Mouse (Mus musculus) intestine, postnatal 0 days (tissue): Measurements from ENCODE around the gene Timm17b. TPM values are rescaled to one million over a fixed set of nuclear protein-coding genes. Genes with fewer than 3 reads are reported as not detected.

Experiments used
- ATAC-seq: fragments of 200-750 bp; cut with Nextera tagmentation; 2 replicates; pipeline ENCODE4 v1.8.0; 2017; ENCODE audit warnings: mild to moderate bottlenecking, moderate TSS enrichment, moderate library complexity
- H3K27ac ChIP-seq: fragments of 300-500 bp; sonication (generic); 2 replicates; pipeline ENCODE4 v1.5.1; 2014; ENCODE audit warnings: mild to moderate bottlenecking, low read depth, low read length, moderate library complexity
- H3K27me3 ChIP-seq: fragments of 300-500 bp; sonication (generic); replicated peaks from 2 replicates; pipeline ENCODE4 v1.6.1; 2014; ENCODE audit warnings: low read length, mixed read lengths; ENCODE audit not compliant: control insufficient read depth, insufficient read depth
- H3K36me3 ChIP-seq: fragments of 300-500 bp; sonication (generic); 2 replicates; pipeline ENCODE4 v1.6.1; 2014; ENCODE audit warnings: mild to moderate bottlenecking, moderate library complexity; ENCODE audit not compliant: control insufficient read depth, insufficient read depth
- H3K4me1 ChIP-seq: fragments of 300-500 bp; sonication (generic); replicated peaks from 2 replicates; pipeline ENCODE4 v1.6.1; 2014; ENCODE audit warnings: antibody characterized with exemption, low read length, mixed read lengths; ENCODE audit not compliant: control insufficient read depth, insufficient read depth
- H3K4me2 ChIP-seq: fragments of 300-500 bp; sonication (generic); replicated peaks from 2 replicates; pipeline ENCODE4 v1.6.1; 2014; ENCODE audit warnings: low read depth, mild to moderate bottlenecking, moderate library complexity
- H3K4me3 ChIP-seq: fragments of 300-500 bp; sonication (generic); 2 replicates; pipeline ENCODE4 v1.5.1; 2014; ENCODE audit warnings: low read depth, low read length
- H3K9ac ChIP-seq: fragments of 300-500 bp; sonication (generic); 2 replicates; pipeline ENCODE4 v1.6.1; 2014; ENCODE audit warnings: mild to moderate bottlenecking, low read depth, low read length
- H3K9me3 ChIP-seq: fragments of 300-500 bp; sonication (generic); 2 replicates; pipeline ENCODE4 v1.6.1; 2016; ENCODE audit warnings: mixed run types; ENCODE audit not compliant: control insufficient read depth
- CTCF ChIP-seq: sonication (generic); IDR thresholded peaks from 2 replicates; pipeline ENCODE4 v1.5.1; 2016; ENCODE audit warnings: low read depth, mild to moderate bottlenecking, control low read depth, antibody characterized with exemption, moderate library complexity
- WGBS: fragments of 180-500 bp; shearing (Covaris S2); extraction: QIAGEN DNeasy Blood & Tissue Kit; methylation state at CpG from one replicate; pipeline ENCODE4 v1.1.7; 2014; 5-methylcytosine and 5-hydroxymethylcytosine counted together
- polyA plus RNA-seq: library from polyadenylated mRNA; unstranded; fragments of >200 nt; fragmentation: Nextera tagmentation; extraction: Ambion mirVana; gene quantifications from 2 replicates; pipeline ENCODE4 v1.2.1, GENCODE M21; 2015

Gene Timm17b
- polyA plus RNA-seq, 1 experiment from 2014 or later = 109 TPM

DNA sequence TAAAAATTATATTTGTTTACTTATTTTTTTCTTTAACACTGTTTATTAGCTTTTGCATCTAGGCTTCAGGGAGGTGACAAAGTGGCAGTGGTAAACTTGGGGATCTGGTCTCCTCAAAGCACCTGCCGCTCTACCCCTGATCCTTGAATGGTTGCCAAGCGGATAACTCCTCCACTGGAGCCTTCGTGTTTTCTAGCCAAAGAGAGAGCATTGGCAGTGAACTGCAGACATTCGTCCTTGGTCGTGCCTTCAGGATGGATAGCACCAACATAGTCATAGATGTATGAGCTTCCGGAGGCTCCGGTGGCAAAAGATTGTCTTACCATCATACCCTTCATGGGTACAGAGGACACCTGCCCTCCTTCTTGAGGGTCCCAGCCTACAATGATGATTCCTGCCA lies 50.9 kb downstream of the Timm17b start:
- H3K9ac ChIP-seq = no peak overlapping the region
- H3K27me3 ChIP-seq = no peaks in the 10 kb centered on the region
- TF ChIP-seq CTCF = no peak
- no peak for ATAC-seq
- no peak overlapping the region for H3K27ac ChIP-seq
- 86% methylated on average over 7 of the region's 7 CpGs for WGBS
- H3K4me1 ChIP-seq = no peaks in the 10 kb centered on the region
- no peak overlapping the region for H3K4me3 ChIP-seq
- no peak overlapping the region for H3K4me2 ChIP-seq
- no peaks in the 10 kb centered on the region for H3K36me3 ChIP-seq
- no peaks in the 10 kb centered on the region for H3K9me3 ChIP-seq

Other genes starting within 250 kb of the Timm17b start
- 3.4 and 4.3 TPM in 2 replicates for gene Prickle3, start 242.1 kb upstream of the Timm17b start, polyA plus RNA-seq
- gene Plp2, start 228.0 kb upstream of the Timm17b start, polyA plus RNA-seq = 113 and 124 TPM in 2 replicates
- 1.4 and 1.6 TPM in 2 replicates for gene Magix, start 218.1 kb upstream of the Timm17b start, polyA plus RNA-seq
- gene Gpkow, start 202.2 kb upstream of the Timm17b start, polyA plus RNA-seq = 13.8 and 14.6 TPM in 2 replicates
- 19.3 and 19.5 TPM in 2 replicates for gene Wdr45, start 185.0 kb upstream of the Timm17b start, polyA plus RNA-seq
- not detected in 2 replicates for gene Gm45208, start 177.1 kb upstream of the Timm17b start, polyA plus RNA-seq
- 18.2 and 24.0 TPM in 2 replicates for gene Praf2, start 170.9 kb upstream of the Timm17b start, polyA plus RNA-seq
- gene Ccdc120, start 148.5 kb upstream of the Timm17b start, polyA plus RNA-seq = 20.7 and 22.2 TPM in 2 replicates
- 15.3 and 16.2 TPM in 2 replicates for gene Tfe3, start 136.8 kb upstream of the Timm17b start, polyA plus RNA-seq
- gene Gripap1, start 109.6 kb upstream of the Timm17b start, polyA plus RNA-seq = 17.6 and 22.2 TPM in 2 replicates
- gene Kcnd1, start 77.1 kb upstream of the Timm17b start, polyA plus RNA-seq = 0.60 and 0.68 TPM in 2 replicates
- 21.0 and 22.8 TPM in 2 replicates for gene Otud5, start 58.0 kb upstream of the Timm17b start, polyA plus RNA-seq
- 9.2 and 10.2 TPM in 2 replicates for gene Pim2, start 21.1 kb upstream of the Timm17b start, polyA plus RNA-seq
- 24.3 and 27.0 TPM in 2 replicates for gene Slc35a2, start 15.3 kb upstream of the Timm17b start, polyA plus RNA-seq
- gene Pqbp1, start 88 bp upstream of the Timm17b start, polyA plus RNA-seq = 63.1 and 64.3 TPM in 2 replicates
- not detected in 2 replicates for gene Gm10491, start 8.5 kb downstream of the Timm17b start, polyA plus RNA-seq
- gene Gm10490, start 10.2 kb downstream of the Timm17b start, polyA plus RNA-seq = not detected in 2 replicates
- 17.5 and 18.0 TPM in 2 replicates for gene Pcsk1n, start 20.5 kb downstream of the Timm17b start, polyA plus RNA-seq
- gene Eras, start 29.2 kb downstream of the Timm17b start, polyA plus RNA-seq = not detected in 2 replicates
- gene Hdac6, start 48.5 kb downstream of the Timm17b start, polyA plus RNA-seq = 4.6 and 5.4 TPM in 2 replicates
- gene Gata1, start 78.7 kb downstream of the Timm17b start, polyA plus RNA-seq = 0.08 TPM in 1 of 2 replicates, not detected in the other
- gene Glod5, start 119.1 kb downstream of the Timm17b start, polyA plus RNA-seq = 39.5 and 41.4 TPM in 2 replicates
- 15.5 and 16.5 TPM in 2 replicates for gene Suv39h1, start 175.4 kb downstream of the Timm17b start, polyA plus RNA-seq
- gene Was, start 191.1 kb downstream of the Timm17b start, polyA plus RNA-seq = 0.34 and 0.48 TPM in 2 replicates
- 10.1 and 13.6 TPM in 2 replicates for gene Wdr13, start 233.5 kb downstream of the Timm17b start, polyA plus RNA-seq
- gene Rbm3, start 246.5 kb downstream of the Timm17b start, polyA plus RNA-seq = 591 and 623 TPM in 2 replicates